9 mouse cellular contexts compared by ENCODE assay signal in the genomic region with DNA sequence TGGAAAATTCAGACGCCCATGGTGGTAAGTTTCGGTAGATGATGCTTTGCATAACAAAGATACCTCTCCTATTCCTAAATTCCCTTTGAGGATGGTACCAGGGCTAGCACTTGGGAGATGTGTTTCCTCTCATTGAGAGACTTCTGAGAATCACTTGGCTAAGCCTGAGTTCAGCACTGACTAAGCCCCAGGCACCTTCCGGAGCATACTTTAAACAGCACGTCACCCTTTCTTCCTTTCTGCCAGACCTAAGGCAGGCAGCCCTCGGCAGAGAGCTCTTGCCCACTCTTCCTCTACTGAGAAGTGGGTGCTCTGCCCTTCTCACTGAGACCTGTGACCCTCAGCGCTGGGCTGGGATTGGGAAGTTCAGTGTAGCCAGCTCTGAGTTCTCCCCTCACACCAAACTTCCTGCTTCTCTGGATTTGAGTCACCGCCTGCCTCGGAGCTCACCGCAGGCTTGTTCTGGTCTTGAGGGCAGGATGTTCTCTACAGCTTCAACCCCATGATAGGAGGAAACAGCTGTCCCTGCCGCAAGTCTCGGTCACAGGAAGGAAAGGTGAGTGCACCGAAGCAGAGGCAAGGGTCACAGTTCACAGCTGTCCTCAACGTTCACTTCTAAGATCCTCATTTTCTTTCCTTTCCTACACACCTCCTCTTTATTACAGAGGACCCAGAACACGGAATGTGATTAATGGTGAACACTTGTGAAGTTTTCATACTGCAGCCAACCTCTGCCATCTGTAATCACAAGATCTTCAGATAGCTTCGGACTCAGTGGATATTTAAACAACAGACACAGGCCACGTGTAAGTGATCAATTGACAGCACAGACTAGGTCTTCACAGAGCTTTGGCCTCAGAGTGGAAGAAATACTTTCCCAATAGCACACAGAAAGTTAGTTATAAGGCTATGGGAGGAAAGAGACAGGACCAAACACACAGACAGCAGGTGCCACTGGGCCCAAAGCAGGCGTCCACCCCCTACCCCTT. TPM values are rescaled to one million over a fixed set of nuclear protein-coding genes. Genes with fewer than 3 reads are reported as not detected.
A peak's percentile ranks its signal among the peaks of the same experiment; 100 is the strongest.
DNase-seq lines count a peak whose midpoint lies in the region; ATAC-seq lines count a peak whose summit lies in the region.
"Had no signal": no experiment of that assay in that cellular context is flagged by ENCODE, and none has a peak within 500 bp of the region (broad histone marks: within the 10 kb centered on the region; RNA-seq: fewer than 3 reads in every experiment).

No protein-coding gene starts in this region.

- H3K27me3 ChIP-seq in midbrain, embryonic 16.5 days (ENCODE audit: control insufficient read depth, insufficient read depth, low read depth, low read length): no peaks in the 10 kb centered on the region

- no peak overlapping the region for H3K4me3 ChIP-seq in midbrain, embryonic 16.5 days (ENCODE audit: low read depth, low read length)
- H3K4me3 ChIP-seq: gastrocnemius, adult 2 months had no signal

- no peak overlapping the region for H3K27ac ChIP-seq in midbrain, embryonic 16.5 days (ENCODE audit: low read length)
- H3K27ac ChIP-seq: gastrocnemius, adult 2 months had no signal

- no peaks in the 10 kb centered on the region for H3K36me3 ChIP-seq in midbrain, embryonic 16.5 days (ENCODE audit: control insufficient read depth, insufficient read depth, low read length)

- 76% methylated on average over 17 of the region's 17 CpGs for WGBS in midbrain, embryonic 16.5 days

- H3K4me2 ChIP-seq in midbrain, embryonic 16.5 days (ENCODE audit: low read length): no peak overlapping the region

- H3K4me1 ChIP-seq in midbrain, embryonic 16.5 days (ENCODE audit: control insufficient read depth, insufficient read depth, low read length): no peaks in the 10 kb centered on the region

- peak; percentile 82 to 83 for DNase-seq in B cell, adult 2 months
- peak; percentile 28 to 47 for DNase-seq in heart, adult 9 months (ENCODE audit: low spot score in 2 of 2)
- DNase-seq in kidney, postnatal 10 days: peak; percentile 44
- DNase-seq in monocyte, adult 2 months (ENCODE audit: low read depth in 1 of 2, low spot score in 2 of 2): peak; percentile 10 to 35
- no peak for DNase-seq in ovary, postnatal 10 days (ENCODE audit: low spot score)
- no peak for DNase-seq in right cerebral cortex, postnatal 36 days (ENCODE audit: low spot score in 2 of 2)
- no peak for DNase-seq in layer of hippocampus, postnatal 25 days (ENCODE audit: extremely low spot score in 1 of 2, low spot score in 1 of 2)
- DNase-seq: gastrocnemius, adult 2 months had no signal

- no peaks in the 10 kb centered on the region for H3K9me3 ChIP-seq in midbrain, embryonic 16.5 days (replicated peaks; ENCODE audit: control insufficient read depth, low read length, poor library complexity, severe bottlenecking)

- no peak overlapping the region for H3K9ac ChIP-seq in midbrain, embryonic 16.5 days (ENCODE audit: low read depth, low read length)

- no peak for ATAC-seq in midbrain, embryonic 16.5 days

RNA-seq across cellular contexts. Expression of a gene that starts 15.6 kb away (rescaled TPM):
- polyA plus RNA-seq in midbrain, embryonic 16.5 days (2015; fragmentation: Nextera tagmentation; extraction: Ambion mirVana): 0.30 TPM in 1 of 2 replicates, not detected in the other
- total RNA-seq in layer of hippocampus, postnatal 25 days (2021): under 1 TPM in 1 of 2 experiments, not detected in 1; 0.57 TPM

RNA-seq across cellular contexts. Expression of a gene that starts 41.3 kb away (rescaled TPM):
- 45.2 and 56.3 TPM in 2 replicates for polyA plus RNA-seq in midbrain, embryonic 16.5 days (2015; fragmentation: Nextera tagmentation; extraction: Ambion mirVana)
- total RNA-seq in layer of hippocampus, postnatal 25 days (2021): 10 to 100 TPM; 53.6 to 58.9 TPM

RNA-seq across cellular contexts. Expression of a gene that starts 50.1 kb away (rescaled TPM):
- 5.8 and 6.5 TPM in 2 replicates for polyA plus RNA-seq in midbrain, embryonic 16.5 days (2015; fragmentation: Nextera tagmentation; extraction: Ambion mirVana)
- 10 to 100 TPM; 28.4 to 29.4 TPM for total RNA-seq in layer of hippocampus, postnatal 25 days (2021)

Comparison
In these comparisons a context has a peak if more than half of its experiments do, and no peak if none do; other contexts are left out.
1. DNase-seq: peak in B cell, adult 2 months (2 of 2), heart, adult 9 months (2 of 2), kidney, postnatal 10 days (single experiment) and monocyte, adult 2 months (2 of 2); none in ovary, postnatal 10 days (single experiment), right cerebral cortex, postnatal 36 days (0 of 2) and layer of hippocampus, postnatal 25 days (0 of 2).